Mouse (Mus musculus) lung, adult 2 months (tissue): ENCODE results near the gene Stat3.

ENCODE experiments used
- CTCF ChIP-seq: fragments of 200-500 bp; IDR thresholded peaks from 2 replicates; pipeline ENCODE4 v1.5.1; 2011; ENCODE audit warnings: mild to moderate bottlenecking, low read length, control low read depth; ENCODE audit not compliant: insufficient read depth
- POLR2A ChIP-seq: fragments of 200-500 bp; IDR thresholded peaks from 2 replicates; pipeline ENCODE4 v1.6.1; 2011; ENCODE audit warnings: low read depth, mild to moderate bottlenecking, control low read depth, low read length, borderline replicate concordance; ENCODE audit errors: extremely low read depth

GRCm38 (mm10) chr11:100962371-100962911 lies 23.1 kb upstream of the Stat3 start:
- TF ChIP-seq POLR2A (no peak), CTCF (no peak)
